In the genomic region with DNA sequence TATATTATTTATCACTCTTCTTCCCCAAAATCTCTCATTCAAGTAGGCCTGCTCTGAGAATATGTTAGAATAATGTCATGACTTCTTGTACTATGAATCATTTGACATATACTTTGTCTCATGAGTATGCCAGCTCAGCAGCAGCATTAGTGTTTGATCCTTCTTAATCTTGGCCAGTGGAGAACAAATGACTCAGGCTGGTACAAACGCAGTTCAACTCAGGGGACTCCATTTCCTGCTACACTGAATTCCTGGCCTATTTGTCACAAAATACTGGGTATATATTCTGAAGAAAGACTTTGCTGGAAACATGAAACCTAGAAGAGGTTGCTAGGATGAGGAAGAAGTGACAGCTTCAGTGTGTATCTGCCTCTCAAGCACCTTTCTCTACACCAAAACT, we compare ENCODE assay signal across 22 mouse cellular contexts.
"Had no signal": no experiment of that assay in that cellular context is flagged by ENCODE, and none has a peak within 500 bp of the region (broad histone marks: within the 10 kb centered on the region; RNA-seq: fewer than 3 reads in every experiment).

No protein-coding gene starts in this region.

- DNase-seq: gastrocnemius, adult 2 months; gastrocnemius, postnatal 10 days; gastrocnemius, postnatal 25 days; heart, adult 18-20 months; heart, postnatal 10 days; heart, postnatal 4 days; kidney, adult 18-20 months; kidney, adult 8-10 months; kidney, postnatal 14 days; kidney, postnatal 36 days; layer of hippocampus, adult 9-11 months; layer of hippocampus, postnatal 36 days; liver; liver, embryonic 13.5 days had no signal

- H3K27me3 ChIP-seq: heart, embryonic 12.5 days; hindbrain, embryonic 12.5 days; intestine, embryonic 15.5 days; limb, embryonic 12.5 days; liver, embryonic 13.5 days; liver, embryonic 15.5 days had no signal

- ATAC-seq: hindbrain, embryonic 16.5 days; inflammation-experienced regulatory T-cells, adult 6 months; intestine, embryonic 15.5 days; intestine, postnatal 0 days had no signal
